Mouse (Mus musculus): ENCODE measurements at regions not wholly inside any gene's neighbourhood (a gene's known extent, or its start where the extent isn't known, plus 50 kb on each side); places are given as distances from the start of the nearest gene placed in this dataset.

DNA sequence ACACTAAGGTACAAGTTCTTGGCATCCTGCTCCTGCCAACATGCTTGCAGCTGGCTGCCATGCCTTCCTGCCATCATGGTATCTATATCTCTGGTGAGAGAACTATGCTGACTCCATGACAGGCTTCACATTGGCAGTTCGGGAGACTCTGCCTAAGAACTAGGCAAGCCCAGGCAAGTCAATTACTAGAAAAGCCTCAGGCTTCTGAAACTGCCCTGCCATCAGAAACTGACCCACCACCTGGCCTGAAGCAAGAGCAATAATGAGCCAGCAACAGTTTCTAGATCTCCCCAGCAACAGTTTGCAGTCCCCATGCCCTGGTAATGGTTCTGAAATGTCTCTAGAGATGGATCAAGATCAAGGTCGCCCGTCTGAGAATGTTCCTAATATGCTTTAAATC, 280.8 kb downstream of the Rnf152 start:
- no peak for DNase-seq (ENCODE audit: low read depth)

DNA sequence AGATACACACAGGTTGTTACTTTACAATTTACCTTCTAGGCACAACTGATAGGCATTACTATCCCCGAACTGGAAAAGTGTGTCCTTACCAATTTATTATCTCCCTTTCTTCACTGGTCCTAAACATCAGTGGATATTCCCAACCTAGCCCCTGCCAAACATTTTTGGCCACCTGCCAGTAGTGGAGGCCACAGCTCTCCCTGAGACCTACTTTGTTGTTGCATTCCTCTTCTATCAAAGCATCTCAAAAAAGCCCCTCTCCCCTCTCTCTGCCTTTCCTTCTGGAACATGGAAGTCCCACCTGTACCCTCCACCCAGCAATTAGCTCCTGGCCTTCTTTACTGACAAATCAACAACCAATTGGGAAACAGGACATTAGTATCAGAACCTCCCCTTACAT, 282.2 kb downstream of the Rnf152 start:
- no peak for DNase-seq (ENCODE audit: low read depth)

GRCm38 (mm10) chr1:105070661-105071455, 285.7 kb downstream of the Rnf152 start:
- DNase-seq (ENCODE audit: low read depth): no peak

DNA sequence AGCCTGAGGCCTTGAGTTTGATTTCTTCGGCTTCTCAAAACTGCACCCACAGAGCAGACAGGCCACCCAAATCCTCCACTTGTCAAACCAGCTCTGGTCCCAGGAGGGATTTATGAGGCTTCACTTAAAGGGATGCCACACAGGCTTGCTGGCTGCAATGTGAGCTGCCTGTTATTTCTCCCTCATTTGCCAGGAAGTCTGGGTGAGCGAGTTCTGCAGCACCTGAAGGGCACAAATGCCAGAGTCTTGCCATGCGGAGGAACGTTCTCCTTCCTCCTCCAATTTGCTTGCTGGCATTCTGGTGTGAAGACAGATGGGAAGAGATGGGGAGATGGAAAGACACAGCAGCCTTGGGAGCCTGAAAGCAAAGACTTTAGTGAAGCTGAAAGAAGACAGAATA, 288.6 kb downstream of the Rnf152 start:
- DNase-seq (ENCODE audit: low read depth): no peak

DNA sequence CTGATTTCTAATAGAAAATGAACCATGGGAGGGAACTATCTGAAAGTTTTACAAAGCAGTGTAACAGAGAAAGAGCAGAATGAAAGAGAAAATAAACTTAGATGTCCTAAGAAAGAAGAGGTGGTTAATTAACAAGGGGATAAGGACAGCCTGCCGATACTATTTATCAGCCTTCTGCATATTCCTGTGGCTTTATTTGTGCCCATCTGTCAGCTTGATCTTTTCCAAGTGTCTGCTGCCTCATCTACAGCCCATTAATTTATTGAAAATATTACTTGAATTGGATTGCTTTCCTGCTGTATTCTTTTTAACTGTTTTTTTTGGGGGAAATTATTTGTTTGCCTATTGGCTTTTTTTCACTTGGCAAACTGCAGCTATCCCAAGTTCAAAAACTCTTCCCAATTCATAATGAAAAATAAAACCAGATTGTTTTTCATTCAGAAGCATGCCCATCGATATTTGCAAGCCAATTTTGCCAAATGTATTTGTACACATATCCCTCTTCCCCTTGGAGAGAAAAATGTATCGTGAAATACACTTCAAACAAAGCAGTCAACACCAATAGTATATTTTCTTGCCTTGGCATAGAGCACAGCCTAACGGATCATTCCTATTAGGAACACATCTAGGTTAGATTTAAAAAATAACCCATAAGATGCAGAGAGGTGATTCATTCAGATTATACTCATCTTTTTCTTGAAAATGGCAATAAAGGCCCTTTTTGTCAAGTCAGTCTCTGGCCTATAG, 289.3 kb downstream of the Rnf152 start:
- no peak for DNase-seq (ENCODE audit: low read depth)

DNA sequence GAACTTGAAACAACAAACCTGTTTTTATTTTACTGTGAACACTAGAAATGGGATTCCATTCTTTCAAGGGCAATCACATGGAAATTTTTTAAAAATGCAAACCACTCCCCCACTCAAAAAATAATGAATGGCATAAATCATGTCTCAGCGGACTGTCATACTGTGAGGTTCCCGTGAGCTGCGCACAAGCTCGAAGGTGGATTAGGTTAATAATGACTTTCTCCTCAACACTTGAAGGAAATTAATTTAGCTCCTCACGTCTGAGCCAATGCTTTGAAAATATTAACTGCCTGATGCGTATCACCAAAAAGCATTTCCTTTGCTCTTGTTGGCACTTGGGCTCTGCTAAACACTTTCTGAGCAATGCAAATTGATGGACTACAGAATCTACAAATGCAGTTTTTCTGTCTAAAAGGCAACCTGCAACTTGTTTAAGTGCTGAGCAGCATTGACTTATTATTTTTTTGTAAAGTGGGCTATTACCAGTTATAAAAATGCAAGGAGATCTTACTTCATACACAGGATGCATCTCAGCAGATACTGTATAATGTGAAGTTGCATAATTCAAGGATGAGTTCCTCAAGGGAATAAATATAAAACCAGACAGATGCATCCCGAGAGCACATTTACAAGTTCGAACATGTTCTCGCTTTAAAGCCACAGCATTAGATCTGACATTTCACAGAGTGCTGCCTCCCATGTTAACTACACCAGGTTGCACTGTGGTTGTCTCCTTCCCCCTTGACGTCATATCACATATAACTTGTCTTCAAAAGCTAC, 282.4 kb downstream of the Cdh20 start:
- no peak for DNase-seq (ENCODE audit: low read depth)

Measured in fibroblast of lung, adult 2 months (primary cell).